Mouse (Mus musculus): ENCODE results near the gene Tor4a.

DNA sequence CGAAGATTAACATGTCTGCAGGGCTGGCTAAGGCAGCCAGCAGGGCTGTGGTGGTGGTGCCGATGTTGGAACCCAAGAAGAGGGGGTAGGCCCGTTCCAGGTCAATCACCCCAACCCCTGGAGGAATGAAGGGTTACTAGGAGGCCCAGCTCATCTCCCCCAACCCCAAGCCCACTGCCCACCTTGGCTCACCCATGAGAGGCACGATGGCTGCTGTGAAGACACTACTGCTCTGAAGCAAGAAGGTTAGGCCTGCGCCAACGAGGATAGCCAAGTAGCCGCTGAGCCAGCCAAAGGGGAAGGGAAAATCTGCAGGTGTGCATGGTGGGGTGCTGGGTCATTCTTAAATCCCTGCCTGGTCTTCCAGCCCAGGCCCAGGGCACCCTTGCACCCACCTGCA, 33.9 kb upstream of the Tor4a start:
- no peak for TF ChIP-seq CTCF (conservative IDR thresholded peaks at IDR 0.05; ENCODE audit: insufficient read depth, insufficient read length, low read depth, low read length)
- no peak for TF ChIP-seq POLR2A (IDR thresholded peaks at IDR 0.05; ENCODE audit: low read depth, low read length)

Measured in kidney, adult 2 months (tissue).